Mouse (Mus musculus) C2C12 (cell line): ENCODE measurements around the gene Apod.

ENCODE experiments used
- CEBPB ChIP-seq: IDR thresholded peaks from one replicate; pipeline ENCODE4 v1.6.1; 2011; ENCODE audit warnings: low read depth, mild to moderate bottlenecking, control low read depth, moderate library complexity
- CTCF ChIP-seq: IDR thresholded peaks from one replicate; pipeline ENCODE4 v1.5.1; 2011; ENCODE audit not compliant: control insufficient read depth, insufficient read depth, insufficient read length
- MAX ChIP-seq: IDR thresholded peaks from one replicate; pipeline ENCODE4 v1.6.1; 2011; ENCODE audit warnings: mild to moderate bottlenecking, control low read depth

DNA sequence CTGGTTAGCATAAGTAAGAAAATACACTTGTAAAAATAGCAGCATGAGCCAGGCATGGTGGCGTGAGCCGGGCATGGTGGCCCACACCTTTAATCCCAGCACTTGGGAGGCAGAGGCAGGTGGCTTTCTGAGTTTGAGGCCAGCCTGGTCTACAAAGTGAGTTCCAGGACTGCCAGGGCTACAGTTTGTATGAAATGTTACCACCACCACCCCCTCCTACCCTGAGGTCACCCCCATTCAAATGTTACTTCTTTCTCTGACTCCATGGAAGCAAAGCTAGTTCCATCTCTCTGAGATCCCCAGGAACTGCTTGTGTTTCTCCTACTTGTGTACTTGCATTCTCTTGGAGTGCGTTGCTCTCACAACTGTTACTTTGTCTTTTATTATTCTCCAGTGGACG is 34.4 kb downstream of the Apod start:
- TF ChIP-seq MAX, result no peak
- no peak for TF ChIP-seq CTCF
- no peak for TF ChIP-seq CEBPB
